Mouse (Mus musculus) kidney, adult 2 months (tissue): Measurements from ENCODE around the gene Il12rb1. TPM values are rescaled to one million over a fixed set of nuclear protein-coding genes. Genes with fewer than 3 reads are reported as not detected.

ENCODE experiments used
- DNase-seq: peaks from one replicate; pipeline ENCODE4 v3.0.0; 2021
- H3K27ac ChIP-seq: fragments of 200-500 bp; 2 replicates; pipeline ENCODE4 v1.5.1; 2012; ENCODE audit warnings: low read depth, low read length, control low read depth, inconsistent platforms; ENCODE audit not compliant: insufficient read depth
- H3K27me3 ChIP-seq: fragments of 200-500 bp; replicated peaks from 2 replicates; pipeline ENCODE4 v1.6.1; 2012; ENCODE audit warnings: mild to moderate bottlenecking, moderate library complexity, low read length, inconsistent platforms; ENCODE audit not compliant: control insufficient read depth, insufficient read depth
- H3K36me3 ChIP-seq: fragments of 200-500 bp; 2 replicates; pipeline ENCODE4 v1.6.1; 2012; ENCODE audit warnings: mild to moderate bottlenecking, moderate library complexity, low read length, inconsistent platforms; ENCODE audit not compliant: control insufficient read depth, insufficient read depth
- H3K4me1 ChIP-seq: fragments of 200-500 bp; 2 replicates; pipeline ENCODE4 v1.6.1; 2011; ENCODE audit warnings: low read length; ENCODE audit not compliant: control insufficient read depth, insufficient read depth
- H3K4me3 ChIP-seq: fragments of 200-500 bp; 2 replicates; pipeline ENCODE4 v1.5.1; 2011; ENCODE audit warnings: mild to moderate bottlenecking, low read depth, low read length, control low read depth; ENCODE audit not compliant: insufficient read depth
- CTCF ChIP-seq: fragments of 200-500 bp; conservative IDR thresholded peaks from 2 replicates; pipeline ENCODE4 v1.5.1; 2011; ENCODE audit warnings: low read depth, mild to moderate bottlenecking, control low read depth, low read length, moderate library complexity, mixed read lengths; ENCODE audit not compliant: insufficient read depth, insufficient read length
- POLR2A ChIP-seq: fragments of 200-500 bp; IDR thresholded peaks from one replicate; pipeline ENCODE4 v1.6.1; 2011; ENCODE audit warnings: low read depth, low read length, control low read depth
- WGBS: fragments of 180-500 bp; shearing (Covaris S2); methylation state at CpG from one replicate; pipeline ENCODE4 v1.1.7; 2018; 5-methylcytosine and 5-hydroxymethylcytosine counted together
- polyA plus RNA-seq: library from polyadenylated mRNA; depleted of rRNA; stranded (reverse); fragments of >200 nt; gene quantifications from 2 replicates; pipeline ENCODE4 v1.2.3, GENCODE M21; 2012

Il12rb1 gene
- polyA plus RNA-seq, 1 experiment, result 0.42 TPM

- Histone ChIP-seq H3K36me3 (no peaks in the 10 kb centered on the region), H3K27me3 (no peaks in the 10 kb centered on the region), H3K4me1 (peaks cover 23% of the 10 kb centered on the region), H3K27ac (no peak overlapping the region), H3K4me3 (no peak overlapping the region)
- DNase-seq, result no peak
- WGBS, result 89% methylated on average over 8 of the region's 8 CpGs
- no peak for TF ChIP-seq CTCF
- no peak for TF ChIP-seq POLR2A
Observed at GRCm38 (mm10) chr8:70764026-70764425, 44.2 kb upstream of the Il12rb1 start.

GRCm38 (mm10) chr8:70764676-70765075 is 43.6 kb upstream of the Il12rb1 start:
- WGBS, result 84% methylated on average over 13 of the region's 13 CpGs
- H3K4me3 ChIP-seq, result no peak overlapping the region
- peak; percentile 45 for DNase-seq
- no peak overlapping the region for H3K27ac ChIP-seq
- H3K4me1 ChIP-seq, result peaks cover 18% of the 10 kb centered on the region
- no peaks in the 10 kb centered on the region for H3K27me3 ChIP-seq
- TF ChIP-seq CTCF, result no peak
- TF ChIP-seq POLR2A, result no peak
- H3K36me3 ChIP-seq, result no peaks in the 10 kb centered on the region

GRCm38 (mm10) chr8:70765329-70765728 is 42.9 kb upstream of the Il12rb1 start:
- Histone ChIP-seq H3K27ac (no peak overlapping the region), H3K27me3 (no peaks in the 10 kb centered on the region), H3K36me3 (no peaks in the 10 kb centered on the region), H3K4me1 (peaks cover 14% of the 10 kb centered on the region), H3K4me3 (no peak overlapping the region)
- no peak for DNase-seq
- TF ChIP-seq POLR2A (no peak), CTCF (no peak)
- WGBS, result 70% methylated on average over 9 of the region's 9 CpGs

GRCm38 (mm10) chr8:70765838-70766570 is 42.2 kb upstream of the Il12rb1 start:
- H3K4me1 ChIP-seq, result peaks cover 14% of the 10 kb centered on the region
- WGBS, result 3% methylated on average over 34 of the region's 34 CpGs
- no peaks in the 10 kb centered on the region for H3K36me3 ChIP-seq
- peak overlapping the region; percentile 51 for H3K4me3 ChIP-seq
- no peak overlapping the region; the same call in 1 of the 2 replicates for H3K27ac ChIP-seq
- DNase-seq, result peak; percentile 52
- TF ChIP-seq CTCF, result no peak
- no peak for TF ChIP-seq POLR2A
- no peaks in the 10 kb centered on the region for H3K27me3 ChIP-seq

- no peaks in the 10 kb centered on the region for H3K27me3 ChIP-seq
- H3K4me3 ChIP-seq, result peak overlapping the region; percentile 51
- H3K36me3 ChIP-seq, result peaks cover under 1% of the 10 kb centered on the region; the same call in 1 of the 2 replicates
- H3K27ac ChIP-seq, result peak overlapping the region; percentile 54
- no peak for TF ChIP-seq CTCF
- peak; percentile 97 for TF ChIP-seq POLR2A
- 11% methylated on average over 21 of the region's 21 CpGs for WGBS
- peaks cover 11% of the 10 kb centered on the region for H3K4me1 ChIP-seq
- DNase-seq, result peak; percentile 95
Observed at GRCm38 (mm10) chr8:70766571-70767440, 41.4 kb upstream of the Il12rb1 start.

GRCm38 (mm10) chr8:70767503-70767902 is 40.7 kb upstream of the Il12rb1 start:
- no peaks in the 10 kb centered on the region for H3K27me3 ChIP-seq
- WGBS, result 84% methylated on average over 6 of the region's 6 CpGs
- H3K36me3 ChIP-seq, result peaks cover 1% of the 10 kb centered on the region; the same call in 1 of the 2 replicates
- H3K4me1 ChIP-seq, result peaks cover 11% of the 10 kb centered on the region
- DNase-seq, result no peak
- H3K27ac ChIP-seq, result no peak overlapping the region
- no peak overlapping the region for H3K4me3 ChIP-seq
- TF ChIP-seq CTCF, result no peak
- no peak for TF ChIP-seq POLR2A
